Mouse (Mus musculus) lung, embryonic 15.5 days (tissue): ENCODE results near the gene Pcbd2. TPM values are rescaled to one million over a fixed set of nuclear protein-coding genes. Genes with fewer than 3 reads are reported as not detected.
"Not testable (repeated sequence)": the region's sequence is repeated elsewhere in the genome, so short reads cannot be mapped to it uniquely, and the experiment has no call there.

Source experiments
- ATAC-seq: fragments of 200-750 bp; cut with Nextera tagmentation; 2 replicates; pipeline ENCODE4 v1.8.0; 2017; ENCODE audit warnings: moderate number of reproducible peaks, borderline replicate concordance; ENCODE audit not compliant: low FRiP score, low TSS enrichment; ENCODE audit errors: extremely low read depth
- H3K27ac ChIP-seq: fragments of 300-500 bp; sonication (generic); 2 replicates; pipeline ENCODE4 v1.5.1; 2015; ENCODE audit warnings: moderate library complexity, mild to moderate bottlenecking, inconsistent platforms
- H3K27me3 ChIP-seq: fragments of 300-500 bp; sonication (generic); 2 replicates; pipeline ENCODE4 v1.6.1; 2015; ENCODE audit warnings: inconsistent platforms
- H3K36me3 ChIP-seq: fragments of 300-500 bp; sonication (generic); 2 replicates; pipeline ENCODE4 v1.6.1; 2015; ENCODE audit warnings: inconsistent platforms
- H3K4me1 ChIP-seq: fragments of 300-500 bp; sonication (generic); 2 replicates; pipeline ENCODE4 v1.6.1; 2015; ENCODE audit warnings: inconsistent platforms
- H3K4me2 ChIP-seq: fragments of 300-500 bp; sonication (generic); 2 replicates; pipeline ENCODE4 v1.6.1; 2015; ENCODE audit warnings: inconsistent platforms, mild to moderate bottlenecking, moderate library complexity
- H3K4me3 ChIP-seq: fragments of 300-500 bp; sonication (generic); 2 replicates; pipeline ENCODE4 v1.5.1; 2015; ENCODE audit warnings: mild to moderate bottlenecking, inconsistent platforms
- H3K9ac ChIP-seq: fragments of 300-500 bp; sonication (generic); 2 replicates; pipeline ENCODE4 v1.6.1; 2015; ENCODE audit warnings: inconsistent platforms
- H3K9me3 ChIP-seq: fragments of 300-500 bp; sonication (generic); 2 replicates; pipeline ENCODE4 v1.6.1; 2016; ENCODE audit warnings: inconsistent platforms
- WGBS: fragments of 180-500 bp; shearing (Covaris S2); methylation state at CpG from one replicate; pipeline ENCODE4 v1.1.7; 2015; 5-methylcytosine and 5-hydroxymethylcytosine counted together
- polyA plus RNA-seq: library from polyadenylated mRNA; unstranded; fragments of >200 nt; fragmentation: Nextera tagmentation; extraction: Ambion mirVana; gene quantifications from 2 replicates; pipeline ENCODE4 v1.2.1, GENCODE M21; 2015

Pcbd2 gene
- 57.9 and 60.5 TPM in 2 replicates for polyA plus RNA-seq

- peak within 1 kb of the TSS; percentile 62 for H3K9ac ChIP-seq
- no peaks in the 10 kb centered on the region for H3K27me3 ChIP-seq
- H3K4me3 ChIP-seq, result peak within 1 kb of the TSS; percentile 63
- no peaks in the 10 kb centered on the region for H3K9me3 ChIP-seq
- H3K4me1 ChIP-seq, result no peaks in the 10 kb centered on the region
- H3K27ac ChIP-seq, result peak within 1 kb of the TSS; percentile 98
- peaks cover 18% of the 10 kb centered on the region for H3K36me3 ChIP-seq
- WGBS, result under 1% methylated on average over 70 of the region's 73 CpGs
- ATAC-seq, result peak; percentile 91
- peak within 1 kb of the TSS; percentile 74 for H3K4me2 ChIP-seq
Measured at GRCm38 (mm10) chr13:55727120-55727838, at the start of gene Pcbd2. Gene Pcbd2 (plus strand): TSS chr13:55727368.

GRCm38 (mm10) chr13:55682201-55682600 lies 45.0 kb upstream of the Pcbd2 start:
- peaks cover 35% of the 10 kb centered on the region for H3K36me3 ChIP-seq
- H3K4me1 ChIP-seq, result peaks cover 6% of the 10 kb centered on the region; the same call in 1 of the 2 replicates
- peak overlapping the region; percentile 66 for H3K27ac ChIP-seq
- no peaks in the 10 kb centered on the region for H3K27me3 ChIP-seq
- no peak overlapping the region for H3K4me3 ChIP-seq
- no peaks in the 10 kb centered on the region for H3K9me3 ChIP-seq
- no peak overlapping the region for H3K9ac ChIP-seq
- WGBS, result 72% methylated on average over 9 of the region's 9 CpGs
- H3K4me2 ChIP-seq, result no peak overlapping the region
- ATAC-seq, result peak; percentile 84

DNA sequence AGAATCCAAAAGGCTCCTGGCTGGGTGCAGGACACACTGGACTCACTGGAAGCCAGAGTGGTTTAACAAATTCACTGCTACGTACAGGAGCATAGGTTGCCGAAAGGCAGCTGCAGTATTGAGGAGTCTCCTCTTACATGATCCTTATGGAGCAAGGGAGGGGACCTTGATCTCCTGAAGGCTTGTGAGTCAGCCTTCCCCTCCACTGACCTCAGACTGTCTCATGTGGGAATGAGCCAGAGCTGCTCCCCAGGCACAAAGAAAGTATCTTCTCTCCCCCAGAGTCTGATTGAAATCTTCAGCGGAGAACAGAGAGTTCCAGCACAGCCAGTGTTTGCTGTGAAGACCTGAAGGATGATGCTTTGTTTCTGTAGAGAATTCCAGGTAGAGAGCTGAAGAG lies 43.6 kb upstream of the Pcbd2 start:
- no peaks in the 10 kb centered on the region for H3K27me3 ChIP-seq
- H3K9ac ChIP-seq, result no peak overlapping the region
- H3K4me1 ChIP-seq, result peaks cover 6% of the 10 kb centered on the region; the same call in 1 of the 2 replicates
- 90% methylated on average over 3 of the region's 3 CpGs for WGBS
- H3K9me3 ChIP-seq, result no peaks in the 10 kb centered on the region
- no peak overlapping the region for H3K4me3 ChIP-seq
- peaks cover 21% of the 10 kb centered on the region for H3K36me3 ChIP-seq
- no peak overlapping the region for H3K27ac ChIP-seq
- no peak for ATAC-seq
- H3K4me2 ChIP-seq, result no peak overlapping the region

DNA sequence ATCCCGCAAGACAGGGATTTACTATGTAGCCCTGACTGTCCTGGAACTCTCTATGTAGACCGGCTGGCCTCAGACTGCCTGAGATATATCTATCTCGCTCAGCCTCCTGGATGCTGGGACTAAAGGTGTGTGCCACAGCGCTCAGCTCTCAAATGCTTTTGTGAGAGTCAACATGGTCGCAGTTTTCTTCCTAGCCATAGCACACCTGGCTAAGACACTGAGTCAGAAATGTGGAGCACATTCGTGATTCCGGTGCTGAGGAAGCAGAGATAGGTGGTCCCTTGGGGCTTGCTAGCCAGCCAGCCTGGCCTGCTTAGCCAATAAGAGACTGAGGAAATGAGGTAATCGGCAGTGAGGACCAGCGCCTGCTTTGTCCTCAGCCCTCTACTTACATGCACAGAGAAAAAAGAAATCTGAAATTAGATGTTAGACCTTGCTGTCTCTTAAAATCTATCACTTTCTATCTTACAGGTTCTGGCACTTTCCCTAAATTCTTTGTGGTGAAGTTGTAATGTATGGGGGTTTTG lies 41.0 kb upstream of the Pcbd2 start:
- H3K9me3 ChIP-seq, result no peaks in the 10 kb centered on the region
- H3K27me3 ChIP-seq, result no peaks in the 10 kb centered on the region
- no peak for ATAC-seq
- H3K9ac ChIP-seq, result no peak overlapping the region
- no peak overlapping the region for H3K4me2 ChIP-seq
- H3K27ac ChIP-seq, result no peak overlapping the region
- no peak overlapping the region for H3K4me3 ChIP-seq
- 69% methylated on average over 9 of the region's 9 CpGs for WGBS
- H3K4me1 ChIP-seq, result peaks cover 6% of the 10 kb centered on the region; the same call in 1 of the 2 replicates
- H3K36me3 ChIP-seq, result no peaks in the 10 kb centered on the region

DNA sequence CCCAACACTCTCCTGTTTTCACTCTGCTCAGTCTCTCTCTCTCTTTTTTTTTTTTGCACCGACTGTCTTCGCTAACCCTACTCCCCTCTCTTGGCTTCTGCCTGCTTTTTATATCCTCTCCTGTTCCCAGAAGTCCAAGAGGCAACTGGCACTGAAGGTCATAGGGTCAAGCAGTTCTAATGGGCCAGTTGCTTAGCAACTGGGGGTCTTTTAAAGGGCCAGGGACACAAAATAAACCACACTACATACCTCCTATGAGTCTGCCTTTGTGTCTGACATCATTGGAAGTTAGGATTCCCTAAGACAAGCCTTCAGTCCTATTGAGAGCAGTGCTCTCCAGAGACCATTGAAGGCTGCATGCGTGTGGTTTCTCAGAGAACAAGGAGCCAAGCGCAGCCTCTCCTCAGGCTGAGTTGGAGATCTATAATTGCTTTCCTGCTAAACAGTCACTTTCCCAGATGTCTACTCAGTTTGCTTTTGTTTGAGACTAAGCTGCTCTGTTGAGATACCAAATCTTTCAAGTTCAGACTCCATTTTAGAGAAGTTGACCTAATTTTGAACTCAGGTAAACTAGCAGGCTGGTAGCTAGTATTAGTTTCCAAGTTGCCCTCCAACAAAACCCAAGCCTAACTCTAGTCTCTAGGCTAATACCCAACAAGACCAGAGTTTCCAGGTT lies 39.1 kb upstream of the Pcbd2 start:
- no peak overlapping the region for H3K4me3 ChIP-seq
- H3K4me1 ChIP-seq, result peaks cover 8% of the 10 kb centered on the region; the same call in 1 of the 2 replicates
- no peak for ATAC-seq
- H3K9ac ChIP-seq, result no peak overlapping the region
- H3K9me3 ChIP-seq, result no peaks in the 10 kb centered on the region
- no peak overlapping the region for H3K27ac ChIP-seq
- H3K4me2 ChIP-seq, result no peak overlapping the region
- no peaks in the 10 kb centered on the region for H3K36me3 ChIP-seq
- H3K27me3 ChIP-seq, result no peaks in the 10 kb centered on the region
- 34% methylated on average over 4 of the region's 4 CpGs for WGBS

DNA sequence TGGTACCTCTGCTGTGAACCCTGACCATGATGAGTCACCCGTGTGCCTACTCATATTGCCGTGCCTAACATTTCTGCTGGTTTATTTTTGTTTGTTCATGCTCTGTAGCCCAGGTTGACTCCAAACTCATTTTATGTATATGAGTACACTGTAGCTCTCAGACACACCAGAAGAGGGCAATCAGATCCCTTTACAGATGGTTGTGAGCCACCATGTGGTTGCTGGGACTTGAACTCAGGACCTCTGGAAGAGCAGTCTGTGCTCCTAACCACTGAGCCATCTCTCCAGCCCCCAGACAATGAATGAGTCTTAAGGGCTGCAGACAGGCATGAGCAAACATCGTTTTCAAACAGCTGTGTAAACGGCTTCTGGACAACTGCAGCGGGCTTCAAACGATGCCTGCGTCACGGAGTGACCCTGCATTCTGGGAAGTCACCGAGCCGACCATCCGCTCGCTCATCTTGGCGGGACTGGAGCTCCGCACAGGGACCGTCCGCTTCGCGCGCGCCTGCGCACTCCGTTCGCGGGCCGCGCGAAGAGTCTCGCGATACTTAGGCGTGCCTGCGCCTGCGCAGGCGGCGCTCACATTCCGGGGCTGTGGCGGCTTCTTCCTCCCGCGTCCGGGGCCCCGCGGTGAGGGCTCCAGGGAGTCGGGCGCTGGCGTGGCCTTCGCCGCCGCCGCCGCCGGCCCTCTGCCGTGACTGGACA lies 34.5 kb upstream of the Pcbd2 start, which contains the start of gene B230219D22Rik:
Gene B230219D22Rik (plus strand): TSS at position 590 of the 708 bp plus-strand sequence.
- Histone ChIP-seq H3K4me1 (peaks cover 23% of the 10 kb centered on the region), H3K27me3 (no peaks in the 10 kb centered on the region), H3K4me2 (peak within 1 kb of the TSS; percentile 83), H3K4me3 (peak within 1 kb of the TSS; percentile 100), H3K36me3 (no peaks in the 10 kb centered on the region), H3K9me3 (no peaks in the 10 kb centered on the region), H3K27ac (peak within 1 kb of the TSS; percentile 99), H3K9ac (peak within 1 kb of the TSS; percentile 100)
- peak; percentile 97 for ATAC-seq
- WGBS, result under 1% methylated on average over 51 of the region's 51 CpGs

GRCm38 (mm10) chr13:55693243-55693721 lies 33.9 kb upstream of the Pcbd2 start:
- peak; percentile 69 for ATAC-seq
- H3K36me3 ChIP-seq, result peaks cover under 1% of the 10 kb centered on the region; the same call in 1 of the 2 replicates
- no peaks in the 10 kb centered on the region for H3K27me3 ChIP-seq
- H3K4me2 ChIP-seq, result peak overlapping the region; percentile 83
- peaks cover 23% of the 10 kb centered on the region for H3K4me1 ChIP-seq
- H3K9me3 ChIP-seq, result no peaks in the 10 kb centered on the region
- under 1% methylated on average over 65 of the region's 70 CpGs for WGBS
- peak overlapping the region; percentile 100 for H3K9ac ChIP-seq
- peak overlapping the region; percentile 99 for H3K27ac ChIP-seq
- H3K4me3 ChIP-seq, result peak overlapping the region; percentile 100

- peak overlapping the region; percentile 83 for H3K4me2 ChIP-seq
- peaks cover 9% of the 10 kb centered on the region for H3K36me3 ChIP-seq
- peak overlapping the region; percentile 100 for H3K9ac ChIP-seq
- peaks cover 23% of the 10 kb centered on the region for H3K4me1 ChIP-seq
- H3K9me3 ChIP-seq, result no peaks in the 10 kb centered on the region
- peak overlapping the region; percentile 99; the same call in 1 of the 2 replicates for H3K27ac ChIP-seq
- peak overlapping the region; percentile 100 for H3K4me3 ChIP-seq
- 6% methylated on average over 8 of the region's 8 CpGs for WGBS
- ATAC-seq, result no peak
- no peaks in the 10 kb centered on the region for H3K27me3 ChIP-seq
Measured at GRCm38 (mm10) chr13:55694110-55694509, 33.1 kb upstream of the Pcbd2 start.

DNA sequence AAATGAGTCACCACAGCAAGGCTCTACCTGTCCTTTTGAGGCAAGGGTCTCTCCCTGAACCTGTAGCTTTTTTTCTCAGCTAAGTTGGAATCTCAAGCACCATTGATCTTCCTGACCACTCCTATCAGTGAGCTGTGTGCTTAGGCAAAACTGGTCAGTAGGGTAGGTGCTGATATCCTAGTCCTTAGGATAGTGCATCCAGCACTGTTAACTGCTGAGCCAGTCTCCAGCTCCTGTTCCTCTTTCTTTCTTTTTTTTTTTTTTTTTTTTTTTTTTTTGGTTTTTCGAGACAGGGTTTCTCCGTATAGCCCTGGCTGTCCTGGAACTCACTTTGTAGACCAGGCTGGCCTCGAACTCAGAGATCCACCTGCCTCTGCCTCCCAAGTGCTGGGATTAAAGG lies 31.2 kb upstream of the Pcbd2 start:
- 80% methylated on average over 1 of the region's 3 CpGs for WGBS
- not testable (repeated sequence) for H3K27ac ChIP-seq, H3K9me3 ChIP-seq, ATAC-seq, H3K27me3 ChIP-seq, H3K9ac ChIP-seq, H3K4me3 ChIP-seq, H3K4me2 ChIP-seq
- Histone ChIP-seq H3K36me3 (peaks cover 26% of the 10 kb centered on the region), H3K4me1 (peaks cover 23% of the 10 kb centered on the region)

- Histone ChIP-seq H3K9me3 (0 out of 2 replicates have a peak, but pooled peaks cover 6% of the 10 kb centered on the region), H3K9ac (no peak overlapping the region), H3K27me3 (no peaks in the 10 kb centered on the region), H3K36me3 (peaks cover 50% of the 10 kb centered on the region), H3K27ac (no peak overlapping the region), H3K4me3 (no peak overlapping the region), H3K4me1 (no peaks in the 10 kb centered on the region), H3K4me2 (no peak overlapping the region)
- WGBS, result 85% methylated on average over 4 of the region's 4 CpGs
- no peak for ATAC-seq
Measured at GRCm38 (mm10) chr13:55704301-55704700, 22.9 kb upstream of the Pcbd2 start.

DNA sequence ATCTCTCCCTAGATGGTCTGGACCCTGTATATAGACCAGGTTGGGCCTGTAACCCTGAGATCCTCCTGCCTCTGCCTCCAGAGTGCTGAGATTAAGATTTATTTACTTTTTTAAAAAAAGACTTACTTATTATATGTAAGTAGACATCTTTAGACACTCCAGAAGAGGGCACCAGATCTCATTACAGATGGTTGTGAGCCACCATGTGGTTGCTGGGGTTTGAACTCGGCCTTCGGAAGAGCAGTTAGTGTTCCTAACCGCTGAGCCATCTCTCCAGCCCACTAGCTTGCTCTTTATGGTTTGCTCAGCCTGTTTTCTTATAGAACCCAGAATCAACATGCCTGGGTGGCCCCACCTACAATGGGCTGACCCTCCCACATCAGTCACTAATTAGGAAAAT lies 14.3 kb upstream of the Pcbd2 start:
- H3K36me3 ChIP-seq, result no peaks in the 10 kb centered on the region
- no peak overlapping the region for H3K4me3 ChIP-seq
- H3K9ac ChIP-seq, result no peak overlapping the region
- H3K9me3 ChIP-seq, result no peaks in the 10 kb centered on the region
- ATAC-seq, result no peak
- H3K4me2 ChIP-seq, result no peak overlapping the region
- 94% methylated on average over 3 of the region's 3 CpGs for WGBS
- no peak overlapping the region for H3K27ac ChIP-seq
- H3K27me3 ChIP-seq, result no peaks in the 10 kb centered on the region
- H3K4me1 ChIP-seq, result peaks cover 6% of the 10 kb centered on the region; the same call in 1 of the 2 replicates
